Mouse (Mus musculus) brain, embryonic 18.5 days (tissue): ENCODE measurements around the gene Kcnk16.

Source experiments
- DNase-seq: peaks from one replicate; pipeline ENCODE4 v3.0.0-alpha.2; 2012; ENCODE audit warnings: low read depth, low spot score

Gene Kcnk16

GRCm38 (mm10) chr14:20233016-20233980 lies 35.7 kb downstream of the Kcnk16 start:
- DNase-seq, result no peak

- no peak for DNase-seq
Measured at GRCm38 (mm10) chr14:20230063-20230491, 38.9 kb downstream of the Kcnk16 start.

GRCm38 (mm10) chr14:20229437-20229836 lies 39.6 kb downstream of the Kcnk16 start:
- no peak for DNase-seq

- DNase-seq, result no peak
Measured at GRCm38 (mm10) chr14:20228336-20228735, 40.7 kb downstream of the Kcnk16 start.

GRCm38 (mm10) chr14:20226982-20227381 lies 42.0 kb downstream of the Kcnk16 start:
- DNase-seq, result no peak

- DNase-seq, result no peak
Measured at GRCm38 (mm10) chr14:20226488-20226887, 42.5 kb downstream of the Kcnk16 start.

- DNase-seq, result no peak
Measured at GRCm38 (mm10) chr14:20225525-20225924, 43.5 kb downstream of the Kcnk16 start.

GRCm38 (mm10) chr14:20224576-20225218 lies 44.3 kb downstream of the Kcnk16 start:
- no peak for DNase-seq

- DNase-seq, result no peak
Measured at GRCm38 (mm10) chr14:20224163-20224562, 44.8 kb downstream of the Kcnk16 start.

- no peak for DNase-seq
Measured at GRCm38 (mm10) chr14:20223253-20223652, 45.7 kb downstream of the Kcnk16 start.

- DNase-seq, result no peak
Measured at GRCm38 (mm10) chr14:20221083-20221482, 47.9 kb downstream of the Kcnk16 start.

GRCm38 (mm10) chr14:20219849-20220248 lies 49.1 kb downstream of the Kcnk16 start:
- DNase-seq, result no peak

- no peak for DNase-seq
Measured at GRCm38 (mm10) chr14:20217299-20217864, 51.6 kb downstream of the Kcnk16 start.

GRCm38 (mm10) chr14:20216561-20217298 lies 52.3 kb downstream of the Kcnk16 start:
- no peak for DNase-seq

- DNase-seq, result no peak
Measured at GRCm38 (mm10) chr14:20215826-20216225, 53.2 kb downstream of the Kcnk16 start.

- DNase-seq, result no peak
Measured at GRCm38 (mm10) chr14:20214125-20214524, 54.9 kb downstream of the Kcnk16 start.

- no peak for DNase-seq
Measured at GRCm38 (mm10) chr14:20211754-20212601, 57.0 kb downstream of the Kcnk16 start.
